Mouse (Mus musculus): Measurements from ENCODE around the gene Eps8l2.

DNA sequence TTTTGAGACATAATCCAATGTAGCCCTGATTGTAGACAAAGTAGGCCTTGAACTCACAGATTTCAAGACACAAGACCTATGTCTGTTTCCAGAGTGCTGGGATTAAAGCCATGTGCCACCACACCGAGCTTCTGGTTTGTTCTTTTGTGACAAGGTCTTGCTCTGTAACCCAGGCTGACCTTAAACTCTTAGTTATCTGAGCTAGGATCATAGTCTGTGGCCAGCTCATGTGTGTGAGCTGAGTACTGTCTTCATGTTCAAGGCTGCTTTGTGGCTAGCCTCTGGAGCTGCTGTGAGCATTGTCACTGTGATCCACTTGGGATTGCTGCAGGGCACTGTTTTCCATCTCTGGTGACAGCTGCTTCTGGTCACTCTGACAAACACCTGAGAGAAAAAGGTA is 56.7 kb downstream of the Eps8l2 start:
- TF ChIP-seq CTCF (IDR thresholded peaks at IDR 0.05; ENCODE audit: low read depth, low read length) (no peak), TAL1 (conservative IDR thresholded peaks at IDR 0.05; ENCODE audit: low read depth, low read length) (no peak), GATA1 (IDR thresholded peaks at IDR 0.05; ENCODE audit: borderline replicate concordance, low read length) (no peak), POLR2AphosphoS5 (IDR thresholded peaks at IDR 0.05; ENCODE audit: insufficient replicate concordance, low read depth, low read length) (no peak), GATA2 (IDR thresholded peaks at IDR 0.05; ENCODE audit: borderline replicate concordance, low read depth, low read length) (no peak)
